Mouse (Mus musculus) kidney, adult 2 months (tissue): ENCODE measurements at regions not wholly inside any gene's neighbourhood (a gene's known extent, or its start where the extent isn't known, plus 50 kb on each side); places are given as distances from the start of the nearest gene placed in this dataset.

Source experiments
- CTCF ChIP-seq: fragments of 200-500 bp; conservative IDR thresholded peaks from 2 replicates; pipeline ENCODE4 v1.5.1; 2011; ENCODE audit warnings: low read depth, mild to moderate bottlenecking, control low read depth, low read length, moderate library complexity, mixed read lengths; ENCODE audit not compliant: insufficient read depth, insufficient read length
- POLR2A ChIP-seq: fragments of 200-500 bp; IDR thresholded peaks from one replicate; pipeline ENCODE4 v1.6.1; 2011; ENCODE audit warnings: low read depth, low read length, control low read depth

DNA sequence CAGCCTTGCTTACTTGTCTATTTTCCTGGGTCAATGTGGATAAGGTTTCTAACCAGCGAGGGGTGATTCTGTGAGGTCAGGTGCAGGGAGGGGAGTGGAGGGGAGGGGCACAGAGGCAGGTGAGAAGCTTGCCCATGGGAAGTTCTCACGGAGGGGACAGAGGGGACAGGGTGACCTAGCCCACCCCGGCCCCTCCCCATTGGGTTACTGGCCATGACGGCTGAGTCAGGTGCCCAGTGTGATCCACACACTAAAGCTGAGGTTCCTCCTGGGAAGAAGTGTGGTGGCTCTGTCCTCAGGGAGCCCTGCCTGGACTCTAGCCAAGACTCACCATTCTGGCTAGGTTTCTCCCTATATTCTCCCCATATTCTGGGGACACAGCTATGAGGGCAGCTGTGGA is 61.0 kb downstream of the Uncx start:
- TF ChIP-seq POLR2A (no peak), CTCF (no peak)
